In genomic region chr3:104666950-104667349, GRCm38 (mm10) we compare ENCODE assay signal across 8 mouse cellular contexts. TPM values are rescaled to one million over a fixed set of nuclear protein-coding genes. Genes with fewer than 3 reads are reported as not detected.
DNase-seq lines count a peak whose midpoint lies in the region; ATAC-seq lines count a peak whose summit lies in the region.

No protein-coding gene starts in this region.

- H3K9ac ChIP-seq in heart, embryonic 11.5 days (ENCODE audit: low read depth, low read length): no peak overlapping the region
- no peak overlapping the region for H3K9ac ChIP-seq in midbrain, embryonic 15.5 days
- no peak overlapping the region for H3K9ac ChIP-seq in midbrain, embryonic 14.5 days (replicated peaks; ENCODE audit: low read length)

- no peak for DNase-seq in heart, embryonic 10.5 days (ENCODE audit: low spot score)
- peak; percentile 85 for DNase-seq in NIH3T3 (ENCODE audit: low read depth)
- peak; percentile 81 to 89 for DNase-seq in frontal cortex, adult 2 months (ENCODE audit: extremely low spot score in 1 of 2, low spot score in 1 of 2)
- peak; percentile 34 to 86 for DNase-seq in left cerebral cortex, adult 8-10 months (ENCODE audit: low spot score in 2 of 2)
- DNase-seq in midbrain, embryonic 14.5 days: no peak

- no peaks in the 10 kb centered on the region for H3K36me3 ChIP-seq in heart, embryonic 10.5 days
- no peaks in the 10 kb centered on the region for H3K36me3 ChIP-seq in heart, embryonic 11.5 days (ENCODE audit: control insufficient read depth, insufficient read depth, low read length)
- no peaks in the 10 kb centered on the region for H3K36me3 ChIP-seq in midbrain, embryonic 15.5 days (replicated peaks)
- H3K36me3 ChIP-seq in midbrain, embryonic 14.5 days (ENCODE audit: control insufficient read depth, insufficient read depth, low read length): no peaks in the 10 kb centered on the region

- WGBS in heart, embryonic 10.5 days: 61% methylated on average over 4 of the region's 4 CpGs
- 50% methylated on average over 4 of the region's 4 CpGs for WGBS in heart, embryonic 11.5 days (ENCODE audit: insufficient replicate concordance)
- WGBS in midbrain, embryonic 15.5 days: 76% methylated on average over 4 of the region's 4 CpGs
- WGBS in midbrain, embryonic 14.5 days: 74% methylated on average over 4 of the region's 4 CpGs

- H3K9me3 ChIP-seq in heart, embryonic 10.5 days: no peaks in the 10 kb centered on the region
- no peaks in the 10 kb centered on the region for H3K9me3 ChIP-seq in heart, embryonic 11.5 days (replicated peaks; ENCODE audit: control insufficient read depth, low read length)
- H3K9me3 ChIP-seq in midbrain, embryonic 15.5 days: no peaks in the 10 kb centered on the region
- H3K9me3 ChIP-seq in midbrain, embryonic 14.5 days (ENCODE audit: control insufficient read depth, low read length): no peaks in the 10 kb centered on the region

- no peak for ATAC-seq in heart, embryonic 11.5 days (replicated peaks; ENCODE audit: insufficient number of reproducible peaks, low FRiP score, low TSS enrichment)
- no peak for ATAC-seq in erythroblast, adult 5-6 weeks (replicated peaks; ENCODE audit: low FRiP score, poor library complexity, severe bottlenecking)
- no peak for ATAC-seq in midbrain, embryonic 15.5 days (replicated peaks)
- ATAC-seq in midbrain, embryonic 14.5 days (ENCODE audit: low FRiP score, low TSS enrichment): no peak

- no peak overlapping the region for H3K4me3 ChIP-seq in heart, embryonic 10.5 days
- no peak overlapping the region for H3K4me3 ChIP-seq in heart, embryonic 11.5 days (ENCODE audit: low read depth, low read length)
- no peak overlapping the region for H3K4me3 ChIP-seq in midbrain, embryonic 15.5 days
- H3K4me3 ChIP-seq in midbrain, embryonic 14.5 days (replicated peaks; ENCODE audit: low read depth, low read length): no peak overlapping the region

- H3K27me3 ChIP-seq in heart, embryonic 10.5 days (ENCODE audit: insufficient read depth, poor library complexity, severe bottlenecking): no peaks in the 10 kb centered on the region
- no peaks in the 10 kb centered on the region for H3K27me3 ChIP-seq in heart, embryonic 11.5 days (ENCODE audit: control insufficient read depth, insufficient read depth, low read length)
- H3K27me3 ChIP-seq in midbrain, embryonic 15.5 days (replicated peaks): no peaks in the 10 kb centered on the region
- H3K27me3 ChIP-seq in midbrain, embryonic 14.5 days (ENCODE audit: control insufficient read depth, insufficient read depth, low read length): no peaks in the 10 kb centered on the region

- peak overlapping the region; percentile 56; the same call in 1 of the 2 replicates for H3K27ac ChIP-seq in heart, embryonic 10.5 days
- H3K27ac ChIP-seq in heart, embryonic 11.5 days (ENCODE audit: low read depth, low read length): no peak overlapping the region
- no peak overlapping the region for H3K27ac ChIP-seq in midbrain, embryonic 15.5 days
- H3K27ac ChIP-seq in midbrain, embryonic 14.5 days (replicated peaks; ENCODE audit: low read depth, low read length): no peak overlapping the region

- no peak overlapping the region for H3K4me2 ChIP-seq in heart, embryonic 11.5 days
- H3K4me2 ChIP-seq in midbrain, embryonic 15.5 days: no peak overlapping the region
- H3K4me2 ChIP-seq in midbrain, embryonic 14.5 days (ENCODE audit: low read length): no peak overlapping the region

- peaks cover 42% of the 10 kb centered on the region for H3K4me1 ChIP-seq in heart, embryonic 10.5 days
- H3K4me1 ChIP-seq in heart, embryonic 11.5 days (ENCODE audit: control insufficient read depth, insufficient read depth, low read length): peaks cover 14% of the 10 kb centered on the region
- H3K4me1 ChIP-seq in midbrain, embryonic 15.5 days: peaks cover 3% of the 10 kb centered on the region
- peaks cover 4% of the 10 kb centered on the region; the same call in 1 of the 2 replicates for H3K4me1 ChIP-seq in midbrain, embryonic 14.5 days (ENCODE audit: control insufficient read depth, insufficient read depth, low read length)

RNA-seq across cellular contexts. Expression of gene Slc16a1, which starts 28.5 kb away (rescaled TPM):
- polyA plus RNA-seq in heart, embryonic 10.5 days (2016; fragmentation: Nextera tagmentation; extraction: Ambion mirVana): 76.5 and 91.2 TPM in 2 replicates
- polyA plus RNA-seq in heart, embryonic 11.5 days (2014; fragmentation: Nextera tagmentation; extraction: Ambion mirVana): 76.4 and 84.3 TPM in 2 replicates
- 22.1 and 23.0 TPM in 2 replicates for polyA plus RNA-seq in frontal cortex, adult 2 months (2012; rRNA removed)
- 10 to 100 TPM; 19.6 to 26.0 (median 21.9) TPM for total RNA-seq in left cerebral cortex, adult 8-10 months (2022)
- 342 and 346 TPM in 2 replicates for total RNA-seq in erythroblast, adult 5-6 weeks (2015; ENCODE audit: low replicate concordance)
- 603 and 703 TPM in 2 replicates for total RNA-seq in erythroblast, adult 5-6 weeks (2017; ENCODE audit: low replicate concordance)
- polyA plus RNA-seq in midbrain, embryonic 15.5 days (2015; fragmentation: Nextera tagmentation; extraction: Ambion mirVana): 9.0 and 9.7 TPM in 2 replicates
- polyA plus RNA-seq in midbrain, embryonic 14.5 days (2014; fragmentation: Nextera tagmentation; extraction: Ambion mirVana): 7.4 and 8.9 TPM in 2 replicates

Comparison
In these comparisons a context has a peak if more than half of its experiments do, and no peak if none do; other contexts are left out.
1. DNase-seq: peak in NIH3T3 (single experiment), frontal cortex, adult 2 months (2 of 2) and left cerebral cortex, adult 8-10 months (2 of 2); none in heart, embryonic 10.5 days (single experiment) and midbrain, embryonic 14.5 days (single experiment).